Mouse (Mus musculus): ENCODE data around the gene Nhej1.

The Nhej1 gene

GRCm38 (mm10) chr1:75128641-75129040 lies 3.6 kb upstream of the Nhej1 start:
- DNase-seq (ENCODE audit: extremely low spot score, low spot score) = no peak

- peak; percentile 19 for DNase-seq (ENCODE audit: extremely low spot score, low spot score)
Observed at GRCm38 (mm10) chr1:75125418-75125817, 418 bp upstream of the Nhej1 start.

GRCm38 (mm10) chr1:75122211-75122610 lies 2.8 kb downstream of the Nhej1 start:
- no peak for DNase-seq (ENCODE audit: extremely low spot score, low spot score)

GRCm38 (mm10) chr1:75052091-75052490 lies 72.9 kb downstream of the Nhej1 start:
- DNase-seq (ENCODE audit: extremely low spot score, low spot score) = no peak

GRCm38 (mm10) chr1:75051428-75051827 lies 73.6 kb downstream of the Nhej1 start:
- no peak for DNase-seq (ENCODE audit: extremely low spot score, low spot score)

GRCm38 (mm10) chr1:75048571-75048970 lies 76.4 kb downstream of the Nhej1 start:
- no peak for DNase-seq (ENCODE audit: extremely low spot score, low spot score)

- no peak for DNase-seq (ENCODE audit: extremely low spot score, low spot score)
Observed at GRCm38 (mm10) chr1:75048041-75048440, 77.0 kb downstream of the Nhej1 start.

GRCm38 (mm10) chr1:75040429-75040828 lies 84.6 kb downstream of the Nhej1 start:
- DNase-seq (ENCODE audit: extremely low spot score, low spot score) = peak; percentile 49

GRCm38 (mm10) chr1:75032041-75032440 lies 93.0 kb downstream of the Nhej1 start:
- DNase-seq (ENCODE audit: extremely low spot score, low spot score) = no peak

GRCm38 (mm10) chr1:75027061-75027779 lies 97.8 kb downstream of the Nhej1 start:
- DNase-seq (ENCODE audit: extremely low spot score, low spot score) = no peak

GRCm38 (mm10) chr1:75024419-75025199 lies 100.4 kb downstream of the Nhej1 start:
- no peak for DNase-seq (ENCODE audit: extremely low spot score, low spot score)

GRCm38 (mm10) chr1:75022216-75022615 lies 102.8 kb downstream of the Nhej1 start:
- no peak for DNase-seq (ENCODE audit: extremely low spot score, low spot score)

GRCm38 (mm10) chr1:75016846-75017245 lies 108.2 kb downstream of the Nhej1 start:
- DNase-seq (ENCODE audit: extremely low spot score, low spot score) = peak; percentile 81

GRCm38 (mm10) chr1:75015551-75016265 lies 109.3 kb downstream of the Nhej1 start:
- no peak for DNase-seq (ENCODE audit: extremely low spot score, low spot score)

- no peak for DNase-seq (ENCODE audit: extremely low spot score, low spot score)
Observed at GRCm38 (mm10) chr1:75014210-75014845, 110.7 kb downstream of the Nhej1 start.

GRCm38 (mm10) chr1:75010817-75011216 lies 114.2 kb downstream of the Nhej1 start:
- no peak for DNase-seq (ENCODE audit: extremely low spot score, low spot score)

GRCm38 (mm10) chr1:75010203-75010602 lies 114.8 kb downstream of the Nhej1 start:
- no peak for DNase-seq (ENCODE audit: extremely low spot score, low spot score)

GRCm38 (mm10) chr1:75006016-75006415 lies 119.0 kb downstream of the Nhej1 start:
- DNase-seq (ENCODE audit: extremely low spot score, low spot score) = no peak

- no peak for DNase-seq (ENCODE audit: extremely low spot score, low spot score)
Observed at GRCm38 (mm10) chr1:75001183-75001582, 123.8 kb downstream of the Nhej1 start.

- peak; percentile 61 for DNase-seq (ENCODE audit: extremely low spot score, low spot score)
Observed at GRCm38 (mm10) chr1:75000496-75000895, 124.5 kb downstream of the Nhej1 start.

GRCm38 (mm10) chr1:74999173-74999572 lies 125.8 kb downstream of the Nhej1 start:
- DNase-seq (ENCODE audit: extremely low spot score, low spot score) = no peak

GRCm38 (mm10) chr1:74997231-74997630 lies 127.8 kb downstream of the Nhej1 start:
- DNase-seq (ENCODE audit: extremely low spot score, low spot score) = no peak

All from neural tube, embryonic 10.5 days (tissue).